Mouse (Mus musculus) hindbrain, embryonic 11.5 days (tissue): ENCODE measurements at regions not wholly inside any gene's neighbourhood (a gene's known extent, or its start where the extent isn't known, plus 50 kb on each side); places are given as distances from the start of the nearest gene placed in this dataset.

Experiments
- ATAC-seq: fragments of 200-750 bp; cut with Nextera tagmentation; 2 replicates; pipeline ENCODE4 v1.8.0; 2017; ENCODE audit warnings: mild to moderate bottlenecking, moderate TSS enrichment, moderate library complexity; ENCODE audit not compliant: low FRiP score
- DNase-seq: peaks from one replicate; pipeline ENCODE4 v3.0.0-alpha.2; 2015; ENCODE audit warnings: low spot score
- H3K27ac ChIP-seq: fragments of 300-500 bp; sonication (generic); 2 replicates; pipeline ENCODE4 v1.5.1; 2014; ENCODE audit warnings: mild to moderate bottlenecking, low read depth, low read length
- H3K27me3 ChIP-seq: fragments of 300-500 bp; sonication (generic); 2 replicates; pipeline ENCODE4 v1.6.1; 2014; ENCODE audit warnings: mild to moderate bottlenecking, low read length, moderate library complexity, mixed read lengths; ENCODE audit not compliant: control insufficient read depth, insufficient read depth
- H3K36me3 ChIP-seq: fragments of 300-500 bp; sonication (generic); 2 replicates; pipeline ENCODE4 v1.6.1; 2014; ENCODE audit warnings: mild to moderate bottlenecking, low read length, moderate library complexity, mixed read lengths; ENCODE audit not compliant: control insufficient read depth, insufficient read depth
- H3K4me1 ChIP-seq: fragments of 300-500 bp; sonication (generic); replicated peaks from 2 replicates; pipeline ENCODE4 v1.6.1; 2014; ENCODE audit warnings: low read length, mixed read lengths; ENCODE audit not compliant: control insufficient read depth, insufficient read depth
- H3K4me2 ChIP-seq: fragments of 300-500 bp; sonication (generic); replicated peaks from 2 replicates; pipeline ENCODE4 v1.6.1; 2014; ENCODE audit warnings: mild to moderate bottlenecking, low read depth, low read length
- H3K4me3 ChIP-seq: fragments of 300-500 bp; sonication (generic); 2 replicates; pipeline ENCODE4 v1.5.1; 2014; ENCODE audit warnings: low read depth, low read length
- H3K9ac ChIP-seq: fragments of 300-500 bp; sonication (generic); 2 replicates; pipeline ENCODE4 v1.6.1; 2014; ENCODE audit warnings: low read depth, low read length
- H3K9me3 ChIP-seq: fragments of 300-500 bp; sonication (generic); 2 replicates; pipeline ENCODE4 v1.6.1; 2016; ENCODE audit warnings: low read length; ENCODE audit not compliant: control insufficient read depth
- WGBS: fragments of 180-500 bp; shearing (Covaris S2); extraction: QIAGEN DNeasy Blood & Tissue Kit; methylation state at CpG from one replicate; pipeline ENCODE4 v1.1.7; 2014; 5-methylcytosine and 5-hydroxymethylcytosine counted together

GRCm38 (mm10) chr12:97872391-97872790 is 386.9 kb downstream of the Galc start:
- Histone ChIP-seq H3K4me2 (no peak overlapping the region), H3K36me3 (no peaks in the 10 kb centered on the region), H3K27me3 (no peaks in the 10 kb centered on the region), H3K4me3 (no peak overlapping the region), H3K9ac (no peak overlapping the region), H3K9me3 (no peaks in the 10 kb centered on the region), H3K4me1 (no peaks in the 10 kb centered on the region), H3K27ac (no peak overlapping the region)
- DNase-seq (peak; percentile 89), ATAC-seq (peak; percentile 79)
- WGBS: 13% methylated on average over 2 of the region's 2 CpGs

GRCm38 (mm10) chr12:97862921-97863320 is 396.3 kb downstream of the Galc start:
- H3K4me1 ChIP-seq: no peaks in the 10 kb centered on the region
- H3K27me3 ChIP-seq: no peaks in the 10 kb centered on the region
- ATAC-seq (no peak), DNase-seq (no peak)
- H3K4me3 ChIP-seq: no peak overlapping the region
- H3K9me3 ChIP-seq: no peaks in the 10 kb centered on the region
- no peak overlapping the region for H3K4me2 ChIP-seq
- H3K9ac ChIP-seq: no peak overlapping the region
- H3K36me3 ChIP-seq: no peaks in the 10 kb centered on the region
- H3K27ac ChIP-seq: no peak overlapping the region
- WGBS: 81% methylated on average over 3 of the region's 3 CpGs

- Histone ChIP-seq H3K27ac (no peak overlapping the region), H3K4me3 (no peak overlapping the region), H3K4me1 (no peaks in the 10 kb centered on the region), H3K36me3 (no peaks in the 10 kb centered on the region), H3K27me3 (no peaks in the 10 kb centered on the region), H3K9me3 (no peaks in the 10 kb centered on the region), H3K9ac (no peak overlapping the region), H3K4me2 (no peak overlapping the region)
- DNase-seq (peak; percentile 36), ATAC-seq (peak; percentile 92)
- WGBS: 74% methylated on average over 8 of the region's 8 CpGs
Measured at GRCm38 (mm10) chr12:97836202-97836908, 422.9 kb downstream of the Galc start.

GRCm38 (mm10) chr12:97793364-97794120 is 465.7 kb downstream of the Galc start:
- Histone ChIP-seq H3K4me2 (no peak overlapping the region), H3K4me3 (no peak overlapping the region), H3K27ac (no peak overlapping the region), H3K36me3 (no peaks in the 10 kb centered on the region), H3K27me3 (no peaks in the 10 kb centered on the region), H3K9ac (no peak overlapping the region), H3K9me3 (no peaks in the 10 kb centered on the region), H3K4me1 (no peaks in the 10 kb centered on the region)
- WGBS: 88% methylated on average over 16 of the region's 16 CpGs
- no peak for ATAC-seq
- DNase-seq: no peak

DNA sequence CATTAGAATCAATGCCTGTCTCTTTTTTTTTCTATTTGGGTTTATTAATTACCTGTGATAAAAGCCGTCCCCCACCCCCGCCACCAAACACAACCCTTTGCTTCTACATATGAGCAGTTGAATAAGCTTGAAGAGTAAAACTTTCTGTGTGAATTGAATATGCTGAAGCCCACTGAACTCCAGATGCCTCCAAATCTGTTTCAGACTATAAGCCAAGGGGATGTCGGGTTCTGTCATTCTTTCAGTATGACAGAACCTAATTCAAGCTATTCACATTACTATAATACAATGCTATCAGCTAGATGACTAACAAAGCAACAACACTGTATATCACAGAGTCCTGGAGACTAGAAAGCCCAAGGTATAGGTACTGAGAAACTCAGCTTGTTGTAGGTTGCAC is 475.8 kb downstream of the Galc start:
- DNase-seq: no peak
- ATAC-seq: no peak

DNA sequence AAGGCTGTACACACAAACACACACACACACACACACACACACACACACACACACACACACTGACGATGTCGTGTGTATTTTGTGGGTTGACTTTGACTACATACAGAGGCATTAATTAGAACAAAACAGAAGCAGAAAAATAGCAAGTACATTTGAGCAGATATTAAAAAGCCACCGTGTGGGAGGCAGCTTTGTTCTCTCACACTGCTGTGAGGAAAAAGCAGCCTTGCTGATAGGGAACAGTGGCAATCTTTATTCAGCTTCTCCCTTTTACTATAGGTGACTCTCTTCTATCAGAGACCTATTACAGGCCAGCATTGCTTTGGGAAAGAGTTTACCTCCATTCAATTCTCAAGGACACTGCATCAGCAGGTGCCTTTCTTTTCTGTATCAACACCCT is 500.1 kb downstream of the Galc start:
- DNase-seq: no peak
- Histone ChIP-seq H3K9ac (no peak overlapping the region), H3K4me1 (no peaks in the 10 kb centered on the region), H3K4me2 (no peak overlapping the region), H3K9me3 (no peaks in the 10 kb centered on the region), H3K4me3 (no peak overlapping the region), H3K36me3 (no peaks in the 10 kb centered on the region), H3K27ac (no peak overlapping the region), H3K27me3 (no peaks in the 10 kb centered on the region)
- 82% methylated on average over 3 of the region's 3 CpGs for WGBS
- no peak for ATAC-seq

More for the DNA sequence above, 475.8 kb downstream of the Galc start:
- H3K9me3 ChIP-seq: no peaks in the 10 kb centered on the region
- no peak overlapping the region for H3K4me3 ChIP-seq
- H3K4me1 ChIP-seq: no peaks in the 10 kb centered on the region
- H3K36me3 ChIP-seq: no peaks in the 10 kb centered on the region
- no peak overlapping the region for H3K4me2 ChIP-seq
- 79% methylated on average over 3 of the region's 3 CpGs for WGBS
- H3K9ac ChIP-seq: no peak overlapping the region
- no peak overlapping the region for H3K27ac ChIP-seq
- no peaks in the 10 kb centered on the region for H3K27me3 ChIP-seq

DNA sequence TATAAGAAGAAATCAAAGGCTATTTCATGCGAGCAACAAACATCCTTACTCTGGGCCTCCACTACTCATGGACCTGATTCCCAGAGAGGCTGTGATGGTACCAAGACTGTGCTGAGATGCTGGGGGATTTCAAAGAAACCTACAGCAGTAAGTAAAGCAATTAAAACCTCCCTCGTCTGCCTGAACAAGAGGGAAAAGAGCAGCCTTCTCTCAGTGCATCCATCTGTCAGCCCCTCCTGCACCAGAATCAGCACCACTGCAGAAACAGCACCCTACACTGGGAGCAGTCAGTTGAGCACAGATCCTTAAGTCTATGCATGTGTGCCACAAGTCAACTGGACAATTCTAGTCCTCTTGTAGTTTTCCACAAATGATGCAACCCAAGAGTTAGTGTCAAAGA is 500.6 kb downstream of the Galc start:
- Histone ChIP-seq H3K36me3 (no peaks in the 10 kb centered on the region), H3K9ac (no peak overlapping the region), H3K4me1 (no peaks in the 10 kb centered on the region), H3K4me3 (no peak overlapping the region), H3K4me2 (no peak overlapping the region), H3K27ac (no peak overlapping the region), H3K27me3 (no peaks in the 10 kb centered on the region), H3K9me3 (no peaks in the 10 kb centered on the region)
- no peak for DNase-seq
- ATAC-seq: no peak
- 66% methylated on average over 2 of the region's 2 CpGs for WGBS

DNA sequence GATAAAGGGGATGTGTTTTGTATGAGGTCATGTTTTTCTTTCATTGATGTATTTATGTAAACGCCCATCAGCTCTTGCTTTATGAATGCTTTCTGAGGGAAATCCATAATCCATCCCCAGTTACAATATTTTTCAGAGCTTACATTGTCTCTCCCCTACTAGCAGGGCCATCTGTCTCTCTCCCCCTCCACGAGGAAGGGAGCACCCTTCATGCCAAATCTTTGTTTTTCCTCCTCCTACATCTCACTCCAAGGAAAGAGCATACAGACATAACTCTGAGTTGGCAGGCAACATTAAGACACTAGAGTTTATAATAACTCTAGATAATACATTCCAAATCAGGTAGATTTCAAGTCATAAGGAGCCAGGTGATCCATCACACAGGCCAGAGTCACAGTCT is 509.1 kb downstream of the Galc start:
- Histone ChIP-seq H3K36me3 (no peaks in the 10 kb centered on the region), H3K4me1 (no peaks in the 10 kb centered on the region), H3K9ac (no peak overlapping the region), H3K9me3 (no peaks in the 10 kb centered on the region), H3K4me2 (no peak overlapping the region), H3K4me3 (no peak overlapping the region), H3K27ac (no peak overlapping the region), H3K27me3 (no peaks in the 10 kb centered on the region)
- ATAC-seq (no peak), DNase-seq (no peak)
- 59% methylated on average over 2 of the region's 2 CpGs for WGBS

GRCm38 (mm10) chr12:97740927-97741326 is 518.3 kb downstream of the Galc start:
- no peak for ATAC-seq
- no peaks in the 10 kb centered on the region for H3K36me3 ChIP-seq
- no peak for DNase-seq
- H3K9me3 ChIP-seq: no peaks in the 10 kb centered on the region
- no peak overlapping the region for H3K9ac ChIP-seq
- no peaks in the 10 kb centered on the region for H3K27me3 ChIP-seq
- H3K4me2 ChIP-seq: no peak overlapping the region
- no peak overlapping the region for H3K27ac ChIP-seq
- 81% methylated on average over 2 of the region's 2 CpGs for WGBS
- H3K4me1 ChIP-seq: no peaks in the 10 kb centered on the region
- H3K4me3 ChIP-seq: no peak overlapping the region
